ENCODE assay signal across 8 mouse cellular contexts in the genomic region with DNA sequence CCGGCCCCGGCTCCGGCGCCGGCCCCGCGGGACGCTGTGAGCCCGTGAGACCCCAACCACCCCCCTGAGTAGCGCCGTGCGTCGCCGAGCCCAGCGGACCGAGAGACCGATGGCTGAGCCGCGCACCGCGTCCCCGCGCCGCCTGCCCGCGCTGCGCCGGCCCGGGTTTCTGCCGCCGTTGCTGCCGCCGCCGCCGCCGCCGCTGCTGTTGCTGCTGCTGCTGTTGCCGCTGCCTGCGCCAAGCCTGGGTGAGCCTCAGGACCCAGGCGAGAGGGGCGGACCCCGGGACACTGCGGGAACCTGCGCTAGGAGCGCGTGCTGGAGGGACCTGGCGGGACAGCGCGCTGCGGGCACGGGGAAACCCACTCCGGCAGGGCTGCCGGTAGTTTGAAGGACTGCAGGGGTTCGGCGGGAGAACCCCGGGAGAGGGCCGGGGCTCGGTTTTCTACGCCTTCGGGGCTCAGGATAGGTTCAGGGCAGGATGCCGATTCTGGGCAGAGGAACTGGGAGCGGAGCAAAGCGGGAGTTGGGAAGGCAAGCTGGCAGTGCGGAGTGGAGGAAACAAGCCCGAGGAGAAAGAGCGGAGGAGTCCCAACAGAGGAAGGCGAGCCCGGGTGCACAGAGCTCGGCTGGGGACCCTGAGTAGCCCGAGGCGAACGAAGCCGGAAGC. TPM values are rescaled to one million over a fixed set of nuclear protein-coding genes. Genes with fewer than 3 reads are reported as not detected.
DNase-seq lines count a peak whose midpoint lies in the region; ATAC-seq lines count a peak whose summit lies in the region.

No protein-coding gene starts in this region.

- H3K27ac ChIP-seq in heart, embryonic 11.5 days (ENCODE audit: low read depth, low read length), result peak overlapping the region; percentile 55
- peak overlapping the region; percentile 82 for H3K27ac ChIP-seq in kidney, embryonic 14.5 days (ENCODE audit: low read depth, low read length)
- peak overlapping the region; percentile 75 for H3K27ac ChIP-seq in lung, embryonic 16.5 days (ENCODE audit: low read length)

- H3K27me3 ChIP-seq in heart, embryonic 11.5 days (ENCODE audit: control insufficient read depth, insufficient read depth, low read length), result peaks cover 8% of the 10 kb centered on the region; the same call in 1 of the 2 replicates
- peaks cover 4% of the 10 kb centered on the region; the same call in 1 of the 2 replicates for H3K27me3 ChIP-seq in kidney, embryonic 14.5 days (ENCODE audit: control insufficient read depth, insufficient read depth, low read length)
- peaks cover 3% of the 10 kb centered on the region for H3K27me3 ChIP-seq in lung, embryonic 16.5 days (ENCODE audit: control insufficient read depth, insufficient read depth, low read depth, low read length)

- H3K4me2 ChIP-seq in heart, embryonic 11.5 days, result peak overlapping the region; percentile 98
- peak overlapping the region; percentile 96 for H3K4me2 ChIP-seq in kidney, embryonic 14.5 days (replicated peaks; ENCODE audit: low read depth, low read length)
- peak overlapping the region; percentile 99 for H3K4me2 ChIP-seq in lung, embryonic 16.5 days (ENCODE audit: low read depth, low read length)

- H3K9me3 ChIP-seq in heart, embryonic 11.5 days (replicated peaks; ENCODE audit: control insufficient read depth, low read length), result no peaks in the 10 kb centered on the region
- no peaks in the 10 kb centered on the region for H3K9me3 ChIP-seq in kidney, embryonic 14.5 days (ENCODE audit: control insufficient read depth, low read length)
- H3K9me3 ChIP-seq in lung, embryonic 16.5 days (ENCODE audit: control insufficient read depth, low read length), result no peaks in the 10 kb centered on the region

- H3K36me3 ChIP-seq in heart, embryonic 11.5 days (ENCODE audit: control insufficient read depth, insufficient read depth, low read length), result no peaks in the 10 kb centered on the region
- no peaks in the 10 kb centered on the region for H3K36me3 ChIP-seq in kidney, embryonic 14.5 days (ENCODE audit: control insufficient read depth, insufficient read depth, low read length)
- no peaks in the 10 kb centered on the region for H3K36me3 ChIP-seq in lung, embryonic 16.5 days (ENCODE audit: control insufficient read depth, insufficient read depth, low read length)

- DNase-seq in ovary, postnatal 10 days (ENCODE audit: low spot score), result peak; percentile 61
- DNase-seq in ovary, adult 18-20 months (ENCODE audit: low spot score), result no peak
- peak; percentile 77 for DNase-seq in retina, postnatal 1 day
- no peak for DNase-seq in spleen, postnatal 36 days (ENCODE audit: low spot score in 2 of 2)

- WGBS in heart, embryonic 11.5 days (ENCODE audit: insufficient replicate concordance), result under 1% methylated on average over 63 of the region's 73 CpGs
- WGBS in kidney, embryonic 14.5 days, result under 1% methylated on average over 44 of the region's 73 CpGs
- 0% methylated on average over 56 of the region's 73 CpGs for WGBS in lung, embryonic 16.5 days

- H3K4me1 ChIP-seq in heart, embryonic 11.5 days (ENCODE audit: control insufficient read depth, insufficient read depth, low read length), result 0 out of 2 replicates have a peak, but pooled peaks cover 5% of the 10 kb centered on the region
- peaks cover 18% of the 10 kb centered on the region; the same call in 1 of the 2 replicates for H3K4me1 ChIP-seq in kidney, embryonic 14.5 days (ENCODE audit: control insufficient read depth, insufficient read depth, low read length)
- peaks cover 12% of the 10 kb centered on the region for H3K4me1 ChIP-seq in lung, embryonic 16.5 days (replicated peaks; ENCODE audit: control insufficient read depth, insufficient read depth, low read length)

- peak; percentile 62 for ATAC-seq in common myeloid progenitor, adult 5-6 weeks (replicated peaks; ENCODE audit: low read depth, poor library complexity, severe bottlenecking)
- peak; percentile 55 for ATAC-seq in heart, embryonic 11.5 days (replicated peaks; ENCODE audit: insufficient number of reproducible peaks, low FRiP score, low TSS enrichment)
- ATAC-seq in kidney, embryonic 14.5 days (ENCODE audit: low FRiP score, low TSS enrichment), result peak; percentile 76
- ATAC-seq in lung, embryonic 16.5 days (ENCODE audit: low read depth), result peak; percentile 77

- peak overlapping the region; percentile 71 for H3K9ac ChIP-seq in heart, embryonic 11.5 days (ENCODE audit: low read depth, low read length)
- H3K9ac ChIP-seq in kidney, embryonic 14.5 days (ENCODE audit: low read depth, low read length), result peak overlapping the region; percentile 88
- peak overlapping the region; percentile 81 for H3K9ac ChIP-seq in lung, embryonic 16.5 days (ENCODE audit: low read length)

- peak overlapping the region; percentile 68 for H3K4me3 ChIP-seq in heart, embryonic 11.5 days (ENCODE audit: low read depth, low read length)
- H3K4me3 ChIP-seq in kidney, embryonic 14.5 days (ENCODE audit: low read length), result peak overlapping the region; percentile 77
- H3K4me3 ChIP-seq in lung, embryonic 16.5 days (ENCODE audit: low read length), result peak overlapping the region; percentile 77

RNA-seq across cellular contexts. Expression of a gene that starts 0.5 kb away (rescaled TPM):
- total RNA-seq in common myeloid progenitor, adult 5-6 weeks (2017), result not detected in 2 replicates
- 6.3 and 6.8 TPM in 2 replicates for polyA plus RNA-seq in heart, embryonic 11.5 days (2014; fragmentation: Nextera tagmentation; extraction: Ambion mirVana)
- 4.5 and 6.1 TPM in 2 replicates for polyA plus RNA-seq in kidney, embryonic 14.5 days (2014; fragmentation: Nextera tagmentation; extraction: Ambion mirVana)
- 0.85 and 1.3 TPM in 2 replicates for polyA plus RNA-seq in lung, embryonic 16.5 days (2015; fragmentation: Nextera tagmentation; extraction: Ambion mirVana)

RNA-seq across cellular contexts. Expression of a gene that starts 40.2 kb away (rescaled TPM):
- 0.15 and 0.41 TPM in 2 replicates for total RNA-seq in common myeloid progenitor, adult 5-6 weeks (2017)
- 11.4 and 11.8 TPM in 2 replicates for polyA plus RNA-seq in heart, embryonic 11.5 days (2014; fragmentation: Nextera tagmentation; extraction: Ambion mirVana)
- 12.7 and 16.4 TPM in 2 replicates for polyA plus RNA-seq in kidney, embryonic 14.5 days (2014; fragmentation: Nextera tagmentation; extraction: Ambion mirVana)
- 11.0 and 11.3 TPM in 2 replicates for polyA plus RNA-seq in lung, embryonic 16.5 days (2015; fragmentation: Nextera tagmentation; extraction: Ambion mirVana)

RNA-seq across cellular contexts. Expression of a gene that starts 53.7 kb away (rescaled TPM):
- total RNA-seq in common myeloid progenitor, adult 5-6 weeks (2017), result 2.0 and 3.1 TPM in 2 replicates
- 4.6 and 5.0 TPM in 2 replicates for polyA plus RNA-seq in heart, embryonic 11.5 days (2014; fragmentation: Nextera tagmentation; extraction: Ambion mirVana)
- 4.7 and 7.9 TPM in 2 replicates for polyA plus RNA-seq in kidney, embryonic 14.5 days (2014; fragmentation: Nextera tagmentation; extraction: Ambion mirVana)
- 5.7 TPM in 2 replicates for polyA plus RNA-seq in lung, embryonic 16.5 days (2015; fragmentation: Nextera tagmentation; extraction: Ambion mirVana)

Comparison
In these comparisons a context has a peak if more than half of its experiments do, and no peak if none do; other contexts are left out.
1. DNase-seq: peak in ovary, postnatal 10 days (single experiment) and retina, postnatal 1 day (single experiment); none in ovary, adult 18-20 months (single experiment) and spleen, postnatal 36 days (0 of 2).
2. Peak in every context shown above with its lines, with median percentiles within 50 percentile points of each other: ATAC-seq, H3K27ac ChIP-seq, H3K4me2 ChIP-seq, H3K4me3 ChIP-seq and H3K9ac ChIP-seq.